Mouse (Mus musculus) left cerebral cortex, adult 2 months (tissue): Measurements from ENCODE around the gene Spryd3. TPM values are rescaled to one million over a fixed set of nuclear protein-coding genes. Genes with fewer than 3 reads are reported as not detected.
A peak's percentile ranks its signal among the peaks of the same experiment; 100 is the strongest.

ENCODE experiments used
- DNase-seq, 2 experiments: peaks; one replicate each; pipeline ENCODE4 v3.0.0; 2021 to 2022; ENCODE audit warnings: low spot score in 2 of 2, mixed read lengths in 1 of 2; ENCODE audit errors: extremely low spot score in 1 of 2
- H3K27ac ChIP-seq: fragments of 200-600 bp; 2 replicates; pipeline ENCODE4 v1.8.1; 2022
- H3K4me3 ChIP-seq: fragments of 200-600 bp; 2 replicates; pipeline ENCODE4 v1.8.1; 2022
- CTCF ChIP-seq: fragments of 200-600 bp; IDR thresholded peaks from 2 replicates; pipeline ENCODE4 v1.8.1; 2022; ENCODE audit warnings: antibody characterized with exemption, mild to moderate bottlenecking, moderate library complexity
- intact Hi-C: fragments of 180-260 bp; cut with DNase I; formaldehyde crosslinking; loops from one replicate; pipeline ENCODE4 v1.15.1; 2025
- total RNA-seq, 2 experiments: library from RNA; stranded (reverse); gene quantifications; 2 replicates each; pipeline ENCODE4 v1.2.3; 2021

Gene Spryd3
- total RNA-seq, 2 experiments from 2014 or later, result 152 TPM

GRCm38 (mm10) chr15:102119121-102119830 is 16.8 kb downstream of the Spryd3 start:
- H3K27ac ChIP-seq, result no peak overlapping the region
- intact Hi-C loops, result no loop called here
- TF ChIP-seq CTCF, result no peak
- no peak for DNase-seq
- H3K4me3 ChIP-seq, result no peak overlapping the region

GRCm38 (mm10) chr15:102118591-102118990 is 17.4 kb downstream of the Spryd3 start:
- intact Hi-C loops, result no loop called here
- TF ChIP-seq CTCF, result no peak

GRCm38 (mm10) chr15:102117461-102118443 is 18.3 kb downstream of the Spryd3 start:
- intact Hi-C loops, result no loop called here
- Histone ChIP-seq H3K4me3 (no peak overlapping the region), H3K27ac (no peak overlapping the region)
- DNase-seq, result no peak
- peak; percentile 43 for TF ChIP-seq CTCF

More at GRCm38 (mm10) chr15:102118591-102118990, 17.4 kb downstream of the Spryd3 start:
- H3K27ac ChIP-seq, result no peak overlapping the region
- H3K4me3 ChIP-seq, result no peak overlapping the region
- no peak for DNase-seq

GRCm38 (mm10) chr15:102116753-102117415 is 19.1 kb downstream of the Spryd3 start:
- intact Hi-C loops, result no loop called here
- TF ChIP-seq CTCF, result no peak
- DNase-seq, result no peak
- Histone ChIP-seq H3K27ac (no peak overlapping the region), H3K4me3 (no peak overlapping the region)

- no peak for TF ChIP-seq CTCF
- intact Hi-C loops, result no loop called here
- DNase-seq, result no peak
- Histone ChIP-seq H3K27ac (no peak overlapping the region), H3K4me3 (no peak overlapping the region)
Observed at GRCm38 (mm10) chr15:102115731-102116231, 20.3 kb downstream of the Spryd3 start.

GRCm38 (mm10) chr15:102114651-102115260 is 21.3 kb downstream of the Spryd3 start:
- intact Hi-C loops, result no loop called here
- DNase-seq, result no peak
- TF ChIP-seq CTCF, result no peak
- no peak overlapping the region for H3K4me3 ChIP-seq
- no peak overlapping the region for H3K27ac ChIP-seq

GRCm38 (mm10) chr15:102113674-102114073 is 22.4 kb downstream of the Spryd3 start:
- intact Hi-C loops, result no loop called here
- DNase-seq, result no peak
- Histone ChIP-seq H3K27ac (no peak overlapping the region), H3K4me3 (no peak overlapping the region)
- TF ChIP-seq CTCF, result no peak

GRCm38 (mm10) chr15:102112827-102113226 is 23.2 kb downstream of the Spryd3 start:
- TF ChIP-seq CTCF, result no peak
- no peak overlapping the region for H3K4me3 ChIP-seq
- intact Hi-C loops, result no loop called here
- no peak overlapping the region for H3K27ac ChIP-seq
- no peak for DNase-seq

- DNase-seq, result no peak
- TF ChIP-seq CTCF, result no peak
- intact Hi-C loops, result no loop called here
- Histone ChIP-seq H3K4me3 (no peak overlapping the region), H3K27ac (no peak overlapping the region)
Observed at GRCm38 (mm10) chr15:102112181-102112580, 23.9 kb downstream of the Spryd3 start.

GRCm38 (mm10) chr15:102111495-102111829 is 24.6 kb downstream of the Spryd3 start:
- H3K27ac ChIP-seq, result no peak overlapping the region
- no peak for TF ChIP-seq CTCF
- intact Hi-C loops, result no loop called here
- H3K4me3 ChIP-seq, result no peak overlapping the region
- DNase-seq, result no peak

GRCm38 (mm10) chr15:102110701-102111494 is 25.1 kb downstream of the Spryd3 start:
- TF ChIP-seq CTCF, result no peak
- H3K4me3 ChIP-seq, result no peak overlapping the region

More at GRCm38 (mm10) chr15:102110701-102111494, 25.1 kb downstream of the Spryd3 start:
- intact Hi-C loops, result no loop called here
- no peak overlapping the region for H3K27ac ChIP-seq
- no peak for DNase-seq
